ENCODE assay signal across 9 mouse cellular contexts in genomic region chr5:30930121-30930520, GRCm38 (mm10). TPM values are rescaled to one million over a fixed set of nuclear protein-coding genes. Genes with fewer than 3 reads are reported as not detected.
DNase-seq lines count a peak whose midpoint lies in the region; ATAC-seq and TF ChIP-seq lines count a peak whose summit lies in the region.
"Had no signal": no experiment of that assay in that cellular context is flagged by ENCODE, and none has a peak within 500 bp of the region (broad histone marks: within the 10 kb centered on the region; RNA-seq: fewer than 3 reads in every experiment).

No protein-coding gene starts in this region.

- ATAC-seq in hindbrain, embryonic 13.5 days (ENCODE audit: low FRiP score), result no peak

- no peaks in the 10 kb centered on the region for H3K36me3 ChIP-seq in hindbrain, embryonic 10.5 days
- H3K36me3 ChIP-seq in hindbrain, embryonic 13.5 days, result peaks cover 8% of the 10 kb centered on the region; the same call in 1 of the 2 replicates
- H3K36me3 ChIP-seq: stomach, embryonic 15.5 days had no signal

- H3K27ac ChIP-seq in hindbrain, embryonic 10.5 days, result no peak overlapping the region
- no peak overlapping the region for H3K27ac ChIP-seq in hindbrain, embryonic 13.5 days
- H3K27ac ChIP-seq: stomach, embryonic 15.5 days had no signal

- TF ChIP-seq CTCF in lung, adult 2 months (IDR thresholded peaks at IDR 0.05; ENCODE audit: insufficient read depth, low read length), result peak; percentile 68

- no peak for TF ChIP-seq POLR2A in lung, adult 2 months (IDR thresholded peaks at IDR 0.05; ENCODE audit: borderline replicate concordance, extremely low read depth, low read depth, low read length)

- peak; percentile 52 for DNase-seq in hindbrain, embryonic 10.5 days (ENCODE audit: low spot score)
- DNase-seq in ES-CJ7 (ENCODE audit: low read depth, low spot score), result peak; percentile 56
- peak; percentile 70 for DNase-seq in cerebellum, adult 9-11 months
- DNase-seq in gastrocnemius, postnatal 10 days, result peak; percentile 78
- DNase-seq in kidney, postnatal 25 days, result peak; percentile 68 to 87
- peak; percentile 71 for DNase-seq in lung, adult 2 months
- peak; percentile 84 for DNase-seq in right cerebral cortex, postnatal 4 days

- 50% methylated on average over 4 of the region's 4 CpGs for WGBS in hindbrain, embryonic 10.5 days
- 42% methylated on average over 4 of the region's 4 CpGs for WGBS in hindbrain, embryonic 13.5 days
- 28% methylated on average over 4 of the region's 4 CpGs for WGBS in lung, adult 2 months

- H3K9ac ChIP-seq in hindbrain, embryonic 13.5 days, result no peak overlapping the region
- H3K9ac ChIP-seq: stomach, embryonic 15.5 days had no signal

- no peaks in the 10 kb centered on the region for H3K9me3 ChIP-seq in hindbrain, embryonic 10.5 days
- no peaks in the 10 kb centered on the region for H3K9me3 ChIP-seq in hindbrain, embryonic 13.5 days
- H3K9me3 ChIP-seq: stomach, embryonic 15.5 days had no signal

- 0 out of 2 replicates have a peak, but pooled peaks cover 3% of the 10 kb centered on the region for H3K4me1 ChIP-seq in hindbrain, embryonic 10.5 days (replicated peaks)
- no peaks in the 10 kb centered on the region for H3K4me1 ChIP-seq in hindbrain, embryonic 13.5 days (replicated peaks)
- no peaks in the 10 kb centered on the region for H3K4me1 ChIP-seq in lung, adult 2 months (ENCODE audit: control insufficient read depth, insufficient read depth, low read length)
- H3K4me1 ChIP-seq: stomach, embryonic 15.5 days had no signal

- no peak overlapping the region for H3K4me2 ChIP-seq in hindbrain, embryonic 13.5 days
- H3K4me2 ChIP-seq: stomach, embryonic 15.5 days had no signal

- no peak overlapping the region for H3K4me3 ChIP-seq in hindbrain, embryonic 10.5 days
- no peak overlapping the region for H3K4me3 ChIP-seq in hindbrain, embryonic 13.5 days
- no peak overlapping the region for H3K4me3 ChIP-seq in lung, adult 2 months (replicated peaks; ENCODE audit: extremely low read depth, low read depth, low read length)
- H3K4me3 ChIP-seq: stomach, embryonic 15.5 days had no signal

- no peaks in the 10 kb centered on the region for H3K27me3 ChIP-seq in hindbrain, embryonic 10.5 days (ENCODE audit: insufficient read depth, poor library complexity, severe bottlenecking)
- H3K27me3 ChIP-seq in hindbrain, embryonic 13.5 days, result no peaks in the 10 kb centered on the region
- H3K27me3 ChIP-seq: stomach, embryonic 15.5 days had no signal

RNA-seq across cellular contexts. Expression of gene Khk, which starts 8.9 kb away (rescaled TPM):
- polyA plus RNA-seq in hindbrain, embryonic 10.5 days (2016; fragmentation: Nextera tagmentation; extraction: Ambion mirVana), result 7.2 and 8.0 TPM in 2 replicates
- polyA plus RNA-seq in hindbrain, embryonic 13.5 days (2015; fragmentation: Nextera tagmentation; extraction: Ambion mirVana), result 8.7 and 9.1 TPM in 2 replicates
- total RNA-seq in gastrocnemius, postnatal 10 days (2021), result 10 to 100 TPM; 27.9 TPM
- polyA plus RNA-seq in lung, adult 2 months (2012; rRNA removed), result 39.0 and 46.6 TPM in 2 replicates

RNA-seq across cellular contexts. Expression of gene Cgref1, which starts 15.3 kb away (rescaled TPM):
- 3.7 and 6.7 TPM in 2 replicates for polyA plus RNA-seq in hindbrain, embryonic 10.5 days (2016; fragmentation: Nextera tagmentation; extraction: Ambion mirVana)
- 30.3 and 34.1 TPM in 2 replicates for polyA plus RNA-seq in hindbrain, embryonic 13.5 days (2015; fragmentation: Nextera tagmentation; extraction: Ambion mirVana)
- total RNA-seq in gastrocnemius, postnatal 10 days (2021), result 10 to 100 TPM in 1 of 2 experiments, 1 to 10 TPM in 1; 8.5 to 15.3 TPM
- polyA plus RNA-seq in lung, adult 2 months (2012; rRNA removed), result 2.7 and 5.7 TPM in 2 replicates

RNA-seq across cellular contexts. Expression of gene Emilin1, which starts 16.9 kb away (rescaled TPM):
- 85.1 and 87.4 TPM in 2 replicates for polyA plus RNA-seq in hindbrain, embryonic 10.5 days (2016; fragmentation: Nextera tagmentation; extraction: Ambion mirVana)
- 23.6 and 30.2 TPM in 2 replicates for polyA plus RNA-seq in hindbrain, embryonic 13.5 days (2015; fragmentation: Nextera tagmentation; extraction: Ambion mirVana)
- total RNA-seq in gastrocnemius, postnatal 10 days (2021), result 10 to 100 TPM; 42.2 to 60.5 TPM
- 89.9 and 107 TPM in 2 replicates for polyA plus RNA-seq in lung, adult 2 months (2012; rRNA removed)

RNA-seq across cellular contexts. Expression of gene Ost4, which starts 22.5 kb away (rescaled TPM):
- polyA plus RNA-seq in hindbrain, embryonic 10.5 days (2016; fragmentation: Nextera tagmentation; extraction: Ambion mirVana), result 405 and 407 TPM in 2 replicates
- polyA plus RNA-seq in hindbrain, embryonic 13.5 days (2015; fragmentation: Nextera tagmentation; extraction: Ambion mirVana), result 272 and 289 TPM in 2 replicates
- total RNA-seq in gastrocnemius, postnatal 10 days (2021), result 100 to 1,000 TPM; 149 to 168 TPM
- polyA plus RNA-seq in lung, adult 2 months (2012; rRNA removed), result 218 and 230 TPM in 2 replicates

RNA-seq across cellular contexts. Expression of gene Preb, which starts 30.0 kb away (rescaled TPM):
- polyA plus RNA-seq in hindbrain, embryonic 10.5 days (2016; fragmentation: Nextera tagmentation; extraction: Ambion mirVana), result 147 and 152 TPM in 2 replicates
- 110 and 112 TPM in 2 replicates for polyA plus RNA-seq in hindbrain, embryonic 13.5 days (2015; fragmentation: Nextera tagmentation; extraction: Ambion mirVana)
- total RNA-seq in gastrocnemius, postnatal 10 days (2021), result 10 to 100 TPM; 76.8 to 83.0 TPM
- polyA plus RNA-seq in lung, adult 2 months (2012; rRNA removed), result 196 and 253 TPM in 2 replicates
